Mouse (Mus musculus): Measurements from ENCODE around the gene Snx5. TPM values are rescaled to one million over a fixed set of nuclear protein-coding genes. Genes with fewer than 3 reads are reported as not detected.

The Snx5 gene
- polyA plus RNA-seq, 1 experiment from 2014 or later, result 115 TPM

DNA sequence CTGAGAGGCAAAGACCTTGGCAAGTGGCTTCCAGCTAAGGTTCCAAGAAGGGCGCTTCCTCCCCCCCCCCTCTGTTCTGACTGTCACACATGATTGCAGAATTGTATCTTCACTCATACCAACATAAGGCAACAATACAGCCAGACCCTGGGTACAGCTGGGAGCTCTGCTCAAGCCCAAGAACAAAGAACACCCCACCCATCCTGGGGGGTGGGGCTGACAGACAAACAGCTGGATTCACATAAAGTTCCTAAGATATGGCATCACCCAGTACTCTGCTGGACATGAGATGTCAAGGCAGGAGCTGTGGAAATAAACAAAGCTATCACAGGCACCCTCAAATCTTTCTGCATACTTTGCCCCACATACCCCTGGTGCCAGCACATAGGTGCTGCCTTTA lies 63.3 kb downstream of the Snx5 start:
- no peak overlapping the region for H3K9ac ChIP-seq (ENCODE audit: low read depth, low read length)
- H3K4me1 ChIP-seq (ENCODE audit: control insufficient read depth, insufficient read depth, low read length), result no peaks in the 10 kb centered on the region
- H3K27me3 ChIP-seq (ENCODE audit: control insufficient read depth, insufficient read depth, low read length), result no peaks in the 10 kb centered on the region
- H3K9me3 ChIP-seq (replicated peaks; ENCODE audit: control insufficient read depth, low read length), result no peaks in the 10 kb centered on the region
- H3K4me2 ChIP-seq, result no peak overlapping the region
- no peak for ATAC-seq (replicated peaks; ENCODE audit: insufficient number of reproducible peaks, low FRiP score, low TSS enrichment)
- no peaks in the 10 kb centered on the region for H3K36me3 ChIP-seq (ENCODE audit: control insufficient read depth, insufficient read depth, low read length)
- WGBS (ENCODE audit: insufficient replicate concordance), result 70% methylated on average over 1 of the region's 1 CpGs
- H3K4me3 ChIP-seq (ENCODE audit: low read depth, low read length), result no peak overlapping the region
- no peak overlapping the region for H3K27ac ChIP-seq (ENCODE audit: low read depth, low read length)

DNA sequence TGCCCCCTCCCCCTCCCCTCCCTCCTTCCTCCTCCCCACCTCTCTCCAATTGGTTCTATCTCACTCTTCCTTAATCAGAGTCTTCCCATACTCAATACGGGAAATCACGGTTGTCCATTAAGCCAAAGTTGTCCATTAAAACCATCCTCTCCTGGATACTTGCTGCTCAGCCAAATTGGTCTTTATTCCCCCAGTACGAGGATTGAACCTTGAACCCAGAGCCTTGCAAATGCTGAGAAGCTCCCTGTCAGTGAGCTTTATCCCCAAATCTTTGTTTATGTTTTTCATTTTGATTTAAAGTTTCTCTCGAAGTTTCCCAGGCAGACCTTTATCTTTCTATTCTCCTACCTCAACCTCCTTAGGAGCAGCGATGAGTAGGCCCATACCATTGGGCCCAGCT lies 67.7 kb downstream of the Snx5 start:
- peaks cover 7% of the 10 kb centered on the region for H3K4me1 ChIP-seq (ENCODE audit: control insufficient read depth, insufficient read depth, low read length)
- H3K36me3 ChIP-seq (ENCODE audit: control insufficient read depth, insufficient read depth, low read length), result no peaks in the 10 kb centered on the region
- no peak overlapping the region for H3K9ac ChIP-seq (ENCODE audit: low read depth, low read length)
- 83% methylated on average over 5 of the region's 5 CpGs for WGBS (ENCODE audit: insufficient replicate concordance)
- ATAC-seq (replicated peaks; ENCODE audit: insufficient number of reproducible peaks, low FRiP score, low TSS enrichment), result no peak
- H3K9me3 ChIP-seq (replicated peaks; ENCODE audit: control insufficient read depth, low read length), result no peaks in the 10 kb centered on the region
- no peaks in the 10 kb centered on the region for H3K27me3 ChIP-seq (ENCODE audit: control insufficient read depth, insufficient read depth, low read length)
- no peak overlapping the region for H3K4me2 ChIP-seq
- H3K4me3 ChIP-seq (ENCODE audit: low read depth, low read length), result no peak overlapping the region
- H3K27ac ChIP-seq (ENCODE audit: low read depth, low read length), result no peak overlapping the region

DNA sequence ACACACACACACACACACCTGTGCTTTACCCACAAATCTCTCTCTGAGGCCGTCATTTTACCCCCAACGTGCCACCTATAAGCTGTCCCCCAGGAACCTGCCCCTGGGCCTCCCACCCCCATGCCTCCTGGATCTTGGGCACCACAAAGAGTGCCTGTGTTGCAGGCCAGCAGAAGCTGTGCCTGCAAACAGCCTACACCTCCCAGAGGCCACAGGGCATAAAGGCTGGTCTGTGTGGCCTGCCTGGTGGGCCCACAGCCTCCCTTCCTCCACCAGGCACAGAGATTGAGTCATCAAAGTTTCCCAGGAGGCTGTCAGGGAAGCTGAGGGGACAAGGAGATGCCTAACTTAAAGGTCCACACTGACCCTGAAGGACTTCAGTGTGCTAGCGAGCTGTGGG lies 68.1 kb downstream of the Snx5 start:
- H3K4me3 ChIP-seq (ENCODE audit: low read depth, low read length), result no peak overlapping the region
- H3K27me3 ChIP-seq (ENCODE audit: control insufficient read depth, insufficient read depth, low read length), result no peaks in the 10 kb centered on the region
- H3K27ac ChIP-seq (ENCODE audit: low read depth, low read length), result peak overlapping the region; percentile 41; the same call in 1 of the 2 replicates
- peaks cover 7% of the 10 kb centered on the region for H3K4me1 ChIP-seq (ENCODE audit: control insufficient read depth, insufficient read depth, low read length)
- 0 out of 2 replicates have a peak overlapping the region, but pooled peaks have one; percentile 28 for H3K9ac ChIP-seq (ENCODE audit: low read depth, low read length)
- 66% methylated on average over 3 of the region's 3 CpGs for WGBS (ENCODE audit: insufficient replicate concordance)
- H3K4me2 ChIP-seq, result no peak overlapping the region
- no peaks in the 10 kb centered on the region for H3K9me3 ChIP-seq (replicated peaks; ENCODE audit: control insufficient read depth, low read length)
- no peaks in the 10 kb centered on the region for H3K36me3 ChIP-seq (ENCODE audit: control insufficient read depth, insufficient read depth, low read length)
- ATAC-seq (replicated peaks; ENCODE audit: insufficient number of reproducible peaks, low FRiP score, low TSS enrichment), result no peak

- no peak overlapping the region for H3K9ac ChIP-seq (ENCODE audit: low read depth, low read length)
- no peak overlapping the region for H3K4me2 ChIP-seq
- no peak for ATAC-seq (replicated peaks; ENCODE audit: insufficient number of reproducible peaks, low FRiP score, low TSS enrichment)
- WGBS (ENCODE audit: insufficient replicate concordance), result 49% methylated on average over 4 of the region's 4 CpGs
- H3K27me3 ChIP-seq (ENCODE audit: control insufficient read depth, insufficient read depth, low read length), result no peaks in the 10 kb centered on the region
- H3K36me3 ChIP-seq (ENCODE audit: control insufficient read depth, insufficient read depth, low read length), result no peaks in the 10 kb centered on the region
- H3K9me3 ChIP-seq (replicated peaks; ENCODE audit: control insufficient read depth, low read length), result no peaks in the 10 kb centered on the region
- peaks cover 7% of the 10 kb centered on the region for H3K4me1 ChIP-seq (ENCODE audit: control insufficient read depth, insufficient read depth, low read length)
- H3K27ac ChIP-seq (ENCODE audit: low read depth, low read length), result peak overlapping the region; percentile 41; the same call in 1 of the 2 replicates
- no peak overlapping the region for H3K4me3 ChIP-seq (ENCODE audit: low read depth, low read length)
These were observed 68.6 kb downstream of the Snx5 start for GRCm38 (mm10) chr2:144202151-144202550.

Other genes starting within 250 kb of the Snx5 start
- gene Banf2, start 237.8 kb downstream of the Snx5 start, polyA plus RNA-seq (2014; fragmentation: Nextera tagmentation; extraction: Ambion mirVana), result not detected in 2 replicates
- gene Mgme1, start 243 bp downstream of the Snx5 start, polyA plus RNA-seq (2014; fragmentation: Nextera tagmentation; extraction: Ambion mirVana), result 16.7 and 20.8 TPM in 2 replicates
- gene Ovol2, start 61.2 kb upstream of the Snx5 start, polyA plus RNA-seq (2014; fragmentation: Nextera tagmentation; extraction: Ambion mirVana), result 0.10 TPM in 1 of 2 replicates, not detected in the other
- 25.0 and 30.8 TPM in 2 replicates for gene Kat14, start 98.1 kb upstream of the Snx5 start, polyA plus RNA-seq (2014; fragmentation: Nextera tagmentation; extraction: Ambion mirVana)
- 2.3 TPM in 1 of 2 replicates, not detected in the other for gene Pet117, start 98.1 kb upstream of the Snx5 start, polyA plus RNA-seq (2014; fragmentation: Nextera tagmentation; extraction: Ambion mirVana)